Mouse (Mus musculus): ENCODE measurements around the gene Clec4f.

The Clec4f gene

GRCm38 (mm10) chr6:83631815-83632214, 24.2 kb downstream of the Clec4f start:
- no peak for DNase-seq

GRCm38 (mm10) chr6:83626781-83627180, 29.2 kb downstream of the Clec4f start:
- DNase-seq: no peak

- no peak for DNase-seq
Observed at GRCm38 (mm10) chr6:83619955-83620354, 36.0 kb downstream of the Clec4f start.

GRCm38 (mm10) chr6:83617581-83618335, 38.2 kb downstream of the Clec4f start:
- no peak for DNase-seq

GRCm38 (mm10) chr6:83616512-83616911, 39.5 kb downstream of the Clec4f start:
- peak; percentile 46 to 62 for DNase-seq

- no peak for DNase-seq
Observed at GRCm38 (mm10) chr6:83614469-83614868, 41.5 kb downstream of the Clec4f start.

- DNase-seq: no peak
Observed at GRCm38 (mm10) chr6:83612976-83613375, 43.0 kb downstream of the Clec4f start.

- DNase-seq: no peak
Observed at GRCm38 (mm10) chr6:83599636-83600174, 56.3 kb downstream of the Clec4f start.

- DNase-seq: no peak
Observed at GRCm38 (mm10) chr6:83599060-83599550, 56.9 kb downstream of the Clec4f start.

GRCm38 (mm10) chr6:83598646-83599045, 57.3 kb downstream of the Clec4f start:
- DNase-seq: peak in 1 of 2 experiments; percentile 35

GRCm38 (mm10) chr6:83597988-83598387, 58.0 kb downstream of the Clec4f start:
- no peak for DNase-seq

GRCm38 (mm10) chr6:83595035-83595434, 61.0 kb downstream of the Clec4f start:
- DNase-seq: no peak
